Mouse (Mus musculus) midbrain, embryonic 13.5 days (tissue): ENCODE data around the gene Clptm1l. TPM values are rescaled to one million over a fixed set of nuclear protein-coding genes. Genes with fewer than 3 reads are reported as not detected.

Source experiments
- polyA plus RNA-seq: library from polyadenylated mRNA; unstranded; fragments of >200 nt; fragmentation: Nextera tagmentation; extraction: Ambion mirVana; gene quantifications from 2 replicates; pipeline ENCODE4 v1.2.1, GENCODE M21; 2015

Clptm1l gene
- polyA plus RNA-seq, 1 experiment from 2014 or later = 130 TPM

Other genes with a start within 250 kb of the Clptm1l start
- 53.7 and 57.8 TPM in 2 replicates for gene Lpcat1, start 136.8 kb upstream of the Clptm1l start, polyA plus RNA-seq
- gene Slc6a3, start 67.3 kb upstream of the Clptm1l start, polyA plus RNA-seq = 1.1 and 6.7 TPM in 2 replicates
- 5.8 and 7.1 TPM in 2 replicates for gene Tert, start 22.9 kb downstream of the Clptm1l start, polyA plus RNA-seq
- not detected in 2 replicates for gene Slc6a18, start 74.0 kb downstream of the Clptm1l start, polyA plus RNA-seq
- 0.06 and 0.09 TPM in 2 replicates for gene Slc6a19, start 100.9 kb downstream of the Clptm1l start, polyA plus RNA-seq
- gene Slc12a7, start 129.1 kb downstream of the Clptm1l start, polyA plus RNA-seq = 16.0 and 18.5 TPM in 2 replicates
- gene Nkd2, start 243.6 kb downstream of the Clptm1l start, polyA plus RNA-seq = 7.2 and 7.6 TPM in 2 replicates